Mouse (Mus musculus) spleen, adult 2 months (tissue): Measurements from ENCODE around the gene Poldip2.

Experiments used
- CTCF ChIP-seq: fragments of 200-500 bp; IDR thresholded peaks from 2 replicates; pipeline ENCODE4 v1.5.1; 2011; ENCODE audit warnings: mild to moderate bottlenecking, inconsistent platforms; ENCODE audit not compliant: insufficient read depth, insufficient read length, insufficient replicate concordance; ENCODE audit errors: extremely low read depth
- POLR2A ChIP-seq: fragments of 200-500 bp; IDR thresholded peaks from 2 replicates; pipeline ENCODE4 v1.6.1; 2011; ENCODE audit warnings: low read depth, low read length, inconsistent platforms

DNA sequence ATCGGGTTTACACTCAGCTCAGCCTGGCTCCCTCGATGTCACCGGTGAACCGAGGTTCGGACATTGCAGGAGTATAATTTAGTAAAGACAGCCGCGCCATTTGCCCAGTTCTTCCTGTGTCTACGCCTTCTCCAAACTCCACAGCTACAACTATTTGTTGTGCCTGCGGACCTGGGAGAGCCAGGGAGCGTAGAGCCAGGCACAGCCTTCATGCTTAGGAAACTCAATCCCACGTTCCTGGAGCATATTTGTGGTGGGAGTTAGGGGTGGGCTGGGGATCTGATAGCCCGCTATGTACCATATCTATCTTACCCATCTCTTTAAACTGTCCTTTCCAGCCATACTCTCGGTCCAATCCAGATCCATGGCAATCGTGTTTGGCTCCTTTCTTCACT, 24.7 kb downstream of the Poldip2 start:
- TF ChIP-seq POLR2A (no peak), CTCF (no peak)
